Mouse (Mus musculus) layer of hippocampus, adult 18-20 months (tissue): ENCODE results near the gene Klhl21. TPM values are rescaled to one million over a fixed set of nuclear protein-coding genes. Genes with fewer than 3 reads are reported as not detected.
A peak's percentile ranks its signal among the peaks of the same experiment; 100 is the strongest.

ENCODE experiments used
- DNase-seq, 2 experiments: peaks; one replicate each; pipeline ENCODE4 v3.0.0; 2022; ENCODE audit warnings: low spot score in 2 of 2
- total RNA-seq, 2 experiments: library from RNA; stranded (reverse); gene quantifications; 2 replicates each; pipeline ENCODE4 v1.2.3; 2021

The Klhl21 gene
- total RNA-seq, 2 experiments from 2014 or later: 22.2 to 24.4 TPM

DNA sequence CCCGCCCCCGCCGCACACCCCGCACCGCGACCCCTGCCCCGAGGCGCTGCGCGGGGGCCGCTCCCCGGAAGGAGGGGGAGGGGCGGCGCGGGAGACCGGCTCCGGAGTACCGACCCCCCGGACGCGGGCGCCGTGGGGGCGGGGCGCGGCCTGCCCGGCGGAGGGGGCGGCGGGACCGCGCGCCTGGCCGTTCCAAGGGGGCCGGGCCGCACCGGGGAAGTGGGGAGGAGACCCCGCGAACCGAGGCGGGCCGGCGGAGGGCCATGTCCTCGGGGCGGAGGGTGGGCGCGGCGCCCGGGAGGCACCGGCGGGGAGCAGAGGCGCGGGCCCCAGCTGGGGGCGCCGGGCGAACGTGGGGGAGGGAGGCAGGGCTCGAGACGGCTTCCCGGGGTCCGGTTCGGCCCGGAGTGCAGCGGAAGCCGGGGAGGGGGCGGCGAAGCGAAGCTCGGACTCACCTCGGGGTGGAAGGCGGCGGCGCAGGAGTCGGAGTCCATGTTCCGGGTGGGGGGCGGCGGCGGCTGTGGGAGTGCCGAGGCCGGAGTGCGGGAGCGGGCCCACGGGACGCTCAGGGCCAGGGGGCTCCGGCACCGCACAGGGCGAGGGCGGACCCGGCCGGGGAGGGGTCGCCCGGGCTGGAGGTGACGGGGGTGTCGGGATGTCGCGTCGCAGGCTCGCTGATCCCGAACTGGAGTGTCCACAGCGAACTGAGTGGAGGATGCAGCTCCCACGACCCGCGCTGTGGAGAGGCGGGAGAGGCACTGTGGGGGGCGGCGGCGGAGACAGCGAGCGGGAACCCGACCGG is 13.0 kb upstream of the Klhl21 start:
- DNase-seq: no peak

DNA sequence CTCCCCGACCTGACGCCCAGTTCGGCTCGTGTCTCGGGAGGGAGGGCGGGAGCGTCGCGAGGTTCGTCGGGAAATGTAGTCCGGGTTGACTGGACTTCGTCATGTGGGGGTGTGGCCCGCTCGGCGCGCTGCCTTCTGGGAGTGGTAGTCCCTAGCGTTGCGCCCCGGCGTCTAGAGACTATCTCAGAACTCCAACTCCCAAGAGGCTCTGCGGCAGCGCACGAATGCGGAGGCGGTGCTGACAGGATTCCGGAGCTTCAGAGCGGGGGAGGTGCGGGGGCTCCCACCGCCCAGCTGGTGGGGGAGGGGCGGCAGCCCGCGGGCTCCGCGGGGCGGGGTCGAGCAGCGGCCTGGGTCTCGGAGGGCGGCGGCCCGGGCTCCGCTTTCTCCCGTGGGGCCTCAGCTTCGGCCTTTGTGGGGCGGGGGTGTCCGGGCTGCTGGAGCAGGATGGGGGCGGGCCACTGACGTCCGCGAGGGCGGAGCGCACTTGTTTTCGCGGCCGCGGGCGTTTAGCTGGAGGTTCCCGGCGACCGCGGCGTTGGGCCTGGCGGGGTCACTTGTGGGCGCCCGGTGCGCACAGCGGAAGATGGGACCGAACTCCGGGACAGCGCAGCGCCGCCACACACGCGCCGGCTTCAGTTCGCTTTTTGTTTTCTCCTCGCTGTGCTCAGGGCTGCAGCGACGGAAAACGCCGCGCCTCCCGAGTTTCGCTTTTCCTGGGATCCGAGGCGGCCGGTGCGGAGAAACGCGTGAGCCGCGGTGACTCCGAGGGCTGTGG is 12.2 kb upstream of the Klhl21 start, which contains the start of gene Phf13:
Gene Phf13 (minus strand): TSS at position 86 of the 778 bp plus-strand sequence.
- DNase-seq: peak; percentile 98 to 100

GRCm38 (mm10) chr4:151996951-151997222 is 11.7 kb upstream of the Klhl21 start:
- no peak for DNase-seq

DNA sequence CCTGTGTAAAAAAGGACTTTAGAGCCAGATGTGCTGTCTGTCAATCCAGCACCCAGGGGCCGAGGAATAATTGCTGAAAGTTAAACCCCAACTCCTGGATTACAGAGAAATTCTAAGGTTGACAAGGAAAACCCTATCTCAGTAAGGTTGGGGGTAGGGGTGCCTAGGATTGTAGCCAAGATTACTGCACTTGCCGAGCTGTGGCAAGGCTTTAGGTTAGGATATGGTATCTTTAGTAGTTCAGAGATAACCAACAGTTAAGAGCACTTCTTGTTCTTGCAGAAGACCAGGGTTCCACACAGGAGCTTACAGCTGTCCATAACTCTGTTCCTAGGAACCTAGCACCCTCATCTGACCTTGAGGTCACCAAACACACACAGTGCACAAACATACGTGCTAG is 10.9 kb upstream of the Klhl21 start:
- no peak for DNase-seq

GRCm38 (mm10) chr4:151999481-151999880 is 9.1 kb upstream of the Klhl21 start:
- DNase-seq: no peak

- no peak for DNase-seq
These were observed 7.7 kb upstream of the Klhl21 start for GRCm38 (mm10) chr4:152000906-152001305.

GRCm38 (mm10) chr4:152001335-152001734 is 7.3 kb upstream of the Klhl21 start:
- DNase-seq: no peak

DNA sequence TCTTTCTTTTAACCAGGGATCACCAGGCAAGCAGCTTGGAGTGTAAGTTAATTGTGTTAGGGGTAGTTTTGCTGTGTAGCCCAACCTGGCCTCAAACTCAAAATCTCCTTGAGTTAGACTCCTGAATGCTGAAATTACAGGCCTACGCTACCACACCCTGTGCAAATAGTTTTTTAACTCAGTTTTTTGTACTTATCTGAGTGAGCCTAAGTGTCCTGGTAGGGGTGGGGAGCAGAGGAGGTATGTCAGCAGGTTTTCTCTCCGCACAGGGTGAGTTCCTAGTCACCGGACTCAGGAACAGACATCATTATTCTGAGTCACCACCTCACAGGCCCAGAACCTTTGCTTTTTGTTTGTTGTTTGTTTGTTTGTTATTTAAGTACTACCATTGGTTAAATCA is 6.5 kb upstream of the Klhl21 start:
- no peak for DNase-seq

DNA sequence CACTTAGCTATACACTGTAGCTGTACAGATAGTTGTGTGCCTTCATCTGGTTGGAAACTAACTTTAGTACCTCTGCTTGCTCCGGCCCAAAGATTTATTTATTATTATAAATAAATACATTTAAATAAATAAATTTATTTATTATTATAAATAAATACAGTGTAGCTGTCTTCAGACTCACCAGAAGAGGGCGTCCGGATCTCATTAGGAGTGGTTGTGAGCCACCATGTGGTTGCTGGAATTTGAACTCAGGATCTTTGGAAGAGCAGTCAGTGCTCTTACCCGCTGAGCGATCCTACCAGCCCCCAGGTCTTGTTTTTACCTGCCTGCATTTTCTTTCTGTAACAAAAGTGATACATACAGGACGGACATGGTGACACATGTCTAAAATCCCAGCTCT is 2.5 kb upstream of the Klhl21 start:
- DNase-seq: no peak

DNA sequence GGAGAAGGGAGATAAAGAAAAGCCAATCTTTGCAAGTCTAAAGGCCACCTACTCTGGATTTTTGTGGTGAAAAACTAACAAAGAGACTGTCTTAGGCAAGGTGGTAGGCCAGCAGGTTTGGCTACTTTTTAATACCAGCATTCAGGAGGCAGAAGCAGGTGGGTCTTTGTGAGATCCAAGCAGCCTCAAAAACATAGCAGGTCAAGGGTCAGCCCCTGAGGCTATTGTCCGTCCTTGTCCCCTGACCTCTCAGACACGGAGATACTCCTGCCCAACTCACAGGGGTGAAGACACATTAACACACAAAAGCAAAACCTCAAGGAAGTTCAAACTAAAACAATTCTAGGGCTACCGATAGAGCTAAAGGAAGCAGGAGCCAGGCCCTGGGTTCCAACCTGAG is 1.8 kb upstream of the Klhl21 start:
- DNase-seq: no peak

DNA sequence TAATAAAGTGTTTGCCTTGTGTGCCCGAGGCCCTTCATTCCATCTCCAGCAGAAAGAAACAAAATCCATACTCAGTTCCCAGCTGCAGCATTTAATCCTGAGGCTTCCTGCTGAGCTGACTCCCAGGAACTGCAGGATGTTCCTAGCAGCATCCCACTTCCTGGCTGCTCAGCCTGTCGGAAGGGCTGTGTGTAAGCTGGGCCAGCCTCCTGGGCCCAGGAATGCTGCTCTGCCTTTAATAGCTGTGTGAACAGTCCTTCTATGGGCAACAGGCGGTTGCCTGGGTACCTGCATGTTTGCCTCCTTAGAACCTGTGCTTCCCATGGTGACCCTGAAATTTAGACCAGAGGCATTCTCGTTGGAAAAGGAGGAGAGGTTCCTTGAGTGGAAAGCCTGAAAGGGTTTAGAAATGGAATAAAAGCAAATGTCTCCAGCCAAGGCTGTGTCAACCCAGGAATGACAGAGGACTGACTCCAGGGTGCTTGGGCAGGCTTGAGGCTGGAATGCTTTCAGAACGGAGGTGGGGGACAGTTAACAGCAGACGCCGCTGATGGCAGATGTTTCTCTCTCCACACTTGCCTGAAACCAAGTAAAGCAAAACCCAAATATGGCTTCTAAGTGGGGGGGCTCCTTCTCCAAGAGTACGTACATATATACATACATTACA is 989 bp upstream of the Klhl21 start:
- no peak for DNase-seq

GRCm38 (mm10) chr4:152008148-152008500 is 479 bp upstream of the Klhl21 start:
- DNase-seq: no peak

- peak; percentile 69 to 75 for DNase-seq
These were observed 761 bp downstream of the Klhl21 start for GRCm38 (mm10) chr4:152009076-152010051.

- DNase-seq: peak in 1 of 2 experiments; percentile 41
These were observed 1.6 kb downstream of the Klhl21 start for GRCm38 (mm10) chr4:152010091-152010706.

GRCm38 (mm10) chr4:152010707-152011134 is 2.1 kb downstream of the Klhl21 start:
- DNase-seq: peak in 1 of 2 experiments; percentile 21

DNA sequence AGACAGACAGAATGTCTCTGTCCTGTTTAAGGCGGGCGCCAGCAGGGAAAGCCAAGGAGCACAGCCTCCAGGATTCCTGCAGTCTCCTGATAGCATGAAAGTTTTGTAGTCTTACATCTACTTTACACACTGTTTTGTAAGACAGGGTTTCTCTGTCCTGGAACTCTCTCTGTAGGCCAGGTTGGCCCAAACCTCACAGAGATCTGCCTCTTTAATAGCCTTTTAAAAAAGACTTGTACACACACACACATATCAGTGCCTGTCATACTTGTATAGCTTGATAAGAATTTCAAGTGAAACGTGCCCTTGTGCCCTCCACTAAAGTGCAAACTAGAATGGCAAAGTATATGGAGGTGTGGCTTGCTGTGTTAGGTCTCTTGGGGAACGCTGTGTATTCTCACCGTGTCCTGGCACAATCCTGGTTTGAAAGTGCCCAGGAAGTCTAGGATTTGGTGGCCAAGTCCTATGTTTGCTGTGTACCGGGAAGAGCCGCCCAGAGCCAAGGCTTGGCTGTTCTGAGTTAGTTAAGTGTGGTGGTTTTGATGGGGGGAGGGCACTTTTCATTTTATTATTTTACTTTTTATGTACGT is 2.7 kb downstream of the Klhl21 start:
- no peak for DNase-seq

DNA sequence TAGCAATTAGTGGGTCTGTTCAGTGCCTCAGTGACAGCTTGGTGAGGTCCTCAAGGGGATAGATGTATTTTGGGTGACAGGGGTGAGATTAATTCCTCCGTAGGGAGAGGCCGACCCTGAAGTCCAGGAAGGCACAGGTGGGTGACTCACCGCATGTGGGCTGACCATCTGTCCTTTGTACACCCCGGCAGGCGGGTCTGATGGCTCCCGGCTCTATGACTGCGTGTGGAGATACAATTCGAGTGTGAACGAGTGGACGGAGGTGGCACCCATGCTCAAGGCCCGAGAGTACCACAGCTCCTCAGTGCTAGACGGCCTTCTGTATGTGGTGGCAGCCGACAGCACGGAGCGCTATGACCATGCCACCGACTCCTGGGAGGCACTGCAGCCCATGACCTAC is 3.5 kb downstream of the Klhl21 start:
- peak in 1 of 2 experiments; percentile 3 for DNase-seq

DNA sequence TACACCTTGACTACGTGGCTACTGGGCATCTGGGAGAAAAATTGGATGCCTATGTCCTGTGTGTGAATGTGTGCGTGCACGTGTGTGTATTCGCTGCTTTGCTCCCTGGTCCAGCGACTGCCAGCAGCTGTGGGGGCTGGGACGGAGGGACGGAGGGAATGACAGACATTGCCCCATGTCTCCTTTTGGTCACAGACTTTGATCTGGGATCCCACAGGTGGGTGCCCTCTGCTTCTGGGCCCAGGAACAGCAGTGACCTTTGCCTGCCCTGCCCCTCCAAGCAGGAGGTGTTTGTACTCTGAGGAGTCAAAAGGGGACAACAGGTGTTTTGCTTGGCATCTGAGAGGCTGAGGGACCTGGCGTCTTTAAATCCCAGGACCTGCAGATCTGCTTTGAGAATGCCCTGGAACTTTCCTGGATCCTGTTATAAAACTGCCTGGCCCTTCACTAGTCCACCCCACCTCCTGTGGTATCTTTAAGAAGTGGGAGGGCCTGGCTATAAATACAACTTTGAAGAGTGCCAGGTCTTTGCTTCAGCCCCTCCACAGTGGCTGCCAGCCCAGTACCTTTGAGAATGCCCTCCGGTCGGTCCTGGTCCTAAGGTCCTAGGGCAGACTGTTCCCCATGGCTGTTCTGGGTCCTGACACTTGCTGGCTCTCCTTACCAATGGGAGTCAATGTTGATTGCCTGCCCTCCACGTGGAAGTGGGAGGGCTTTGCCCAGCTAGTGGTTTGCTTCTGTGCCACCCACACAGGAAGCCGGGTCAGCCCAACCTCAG is 4.6 kb downstream of the Klhl21 start:
- no peak for DNase-seq

GRCm38 (mm10) chr4:152019073-152019472 is 10.5 kb downstream of the Klhl21 start:
- DNase-seq: no peak
